Mouse (Mus musculus) MEL (cell line): ENCODE results near the gene Notch2. TPM values are rescaled to one million over a fixed set of nuclear protein-coding genes. Genes with fewer than 3 reads are reported as not detected.

ENCODE experiments used
- DNase-seq: peaks from one replicate; pipeline ENCODE4 v3.0.0; 2011; ENCODE audit warnings: low read depth, low spot score
- H3K27ac ChIP-seq: 2 replicates; pipeline ENCODE4 v1.5.1; 2012; ENCODE audit warnings: low read depth, mild to moderate bottlenecking, control low read depth, low read length, moderate library complexity; ENCODE audit not compliant: control insufficient read depth
- H3K27me3 ChIP-seq, 2 experiments: fragments of 150-350 bp in 1 of 2; sonication (generic) in 1 of 2; 2 replicates each; pipeline ENCODE4 v1.6.1; 2012; ENCODE audit warnings: low read length in 2 of 2, mild to moderate bottlenecking in 2 of 2, improper control_type of control experiment in 1 of 2, moderate library complexity in 1 of 2; ENCODE audit not compliant: insufficient read depth in 2 of 2, control insufficient read depth in 1 of 2
- H3K36me3 ChIP-seq, 2 experiments: 2 replicates each; pipeline ENCODE4 v1.6.1; 2012 to 2014; ENCODE audit warnings: low read length in 2 of 2, improper control_type of control experiment in 1 of 2, inconsistent platforms in 1 of 2, mild to moderate bottlenecking in 1 of 2; ENCODE audit not compliant: insufficient read depth in 2 of 2, control insufficient read depth in 1 of 2
- H3K4me1 ChIP-seq, 2 experiments: fragments of 150-350 bp in 1 of 2; sonication (generic) in 1 of 2; 2 replicates each; pipeline ENCODE4 v1.6.1; 2012; ENCODE audit warnings: low read length in 2 of 2, improper control_type of control experiment in 1 of 2, mild to moderate bottlenecking in 1 of 2; ENCODE audit not compliant: insufficient read depth in 2 of 2, control insufficient read depth in 1 of 2
- H3K4me3 ChIP-seq, 2 experiments: fragments of 150-350 bp in 1 of 2; sonication (generic) in 1 of 2; 2 replicates each; pipeline ENCODE4 v1.5.1; 2012; ENCODE audit warnings: low read depth in 2 of 2, low read length in 2 of 2, mild to moderate bottlenecking in 2 of 2, moderate library complexity in 2 of 2, control low read depth in 1 of 2, improper control_type of control experiment in 1 of 2; ENCODE audit not compliant: control insufficient read depth in 1 of 2, insufficient read depth in 1 of 2
- H3K79me2 ChIP-seq: 2 replicates; pipeline ENCODE4 v1.6.1; 2012; ENCODE audit warnings: mild to moderate bottlenecking, low read length, moderate library complexity; ENCODE audit not compliant: control insufficient read depth, poor library complexity, insufficient read depth
- H3K9ac ChIP-seq: 2 replicates; pipeline ENCODE4 v1.6.1; 2012; ENCODE audit warnings: low read depth, mild to moderate bottlenecking, control low read depth, low read length, moderate library complexity; ENCODE audit not compliant: control insufficient read depth, poor library complexity, severe bottlenecking
- H3K9me3 ChIP-seq: fragments of 150-350 bp; sonication (generic); replicated peaks from 2 replicates; pipeline ENCODE4 v1.6.1; 2012; ENCODE audit warnings: mild to moderate bottlenecking, low read length, improper control_type of control experiment, moderate library complexity; ENCODE audit not compliant: insufficient read depth
- CTCF ChIP-seq, 3 experiments: IDR thresholded peaks in 2 of 3; conservative IDR thresholded peaks in 1 of 3; 2 replicates each; pipeline ENCODE4 v1.5.1; 2011 to 2012; ENCODE audit warnings: low read length in 3 of 3, low read depth in 2 of 3, mild to moderate bottlenecking in 2 of 3, improper control_type of control experiment in 1 of 3, inconsistent platforms in 1 of 3, mixed read lengths in 1 of 3, moderate library complexity in 1 of 3; ENCODE audit not compliant: control insufficient read depth in 1 of 3, insufficient read depth in 1 of 3, poor library complexity in 1 of 3, severe bottlenecking in 1 of 3
- EP300 ChIP-seq, 2 experiments: IDR thresholded peaks; 2 replicates each; pipeline ENCODE4 v1.6.1; 2011; ENCODE audit warnings: improper control_type of control experiment in 2 of 2, low read length in 2 of 2, low read depth in 1 of 2, mild to moderate bottlenecking in 1 of 2
- ETS1 ChIP-seq: IDR thresholded peaks from 2 replicates; pipeline ENCODE4 v1.6.1; 2012; ENCODE audit warnings: low read depth, mild to moderate bottlenecking, inconsistent platforms, low read length, improper control_type of control experiment, moderate library complexity
- GABPA ChIP-seq: IDR thresholded peaks from 2 replicates; pipeline ENCODE4 v1.6.1; 2012; ENCODE audit warnings: low read depth, mild to moderate bottlenecking, inconsistent platforms, low read length, improper control_type of control experiment, moderate library complexity
- KAT2A ChIP-seq: conservative IDR thresholded peaks from 2 replicates; pipeline ENCODE4 v1.6.1; 2012; ENCODE audit warnings: low read depth, low read length, improper control_type of control experiment, inconsistent platforms
- MAX ChIP-seq: IDR thresholded peaks from 2 replicates; pipeline ENCODE4 v1.6.1; 2011; ENCODE audit warnings: low read length, improper control_type of control experiment
- MAZ ChIP-seq: IDR thresholded peaks from 2 replicates; pipeline ENCODE4 v1.6.1; 2012; ENCODE audit warnings: low read depth, mild to moderate bottlenecking, inconsistent platforms, low read length, improper control_type of control experiment
- MEF2A ChIP-seq: IDR thresholded peaks from 2 replicates; pipeline ENCODE4 v1.6.1; 2014; ENCODE audit warnings: low read depth, mild to moderate bottlenecking, inconsistent platforms, low read length, improper control_type of control experiment; ENCODE audit not compliant: poor library complexity, insufficient replicate concordance, severe bottlenecking; ENCODE audit errors: extremely low read depth
- MXI1 ChIP-seq: IDR thresholded peaks from 2 replicates; pipeline ENCODE4 v1.6.1; 2011; ENCODE audit warnings: mild to moderate bottlenecking, low read depth, low read length, improper control_type of control experiment
- MYC ChIP-seq: IDR thresholded peaks from 2 replicates; pipeline ENCODE4 v1.6.1; 2011; ENCODE audit warnings: low read depth, mild to moderate bottlenecking, low read length, improper control_type of control experiment, moderate library complexity
- POLR2A ChIP-seq, 2 experiments: IDR thresholded peaks; 2 replicates each; pipeline ENCODE4 v1.6.1; 2011 to 2012; ENCODE audit warnings: low read length in 2 of 2, mild to moderate bottlenecking in 2 of 2, control low read depth in 1 of 2, improper control_type of control experiment in 1 of 2, low read depth in 1 of 2, moderate library complexity in 1 of 2; ENCODE audit not compliant: control insufficient read depth in 1 of 2, insufficient read depth in 1 of 2, poor library complexity in 1 of 2
- POLR2AphosphoS5 ChIP-seq: IDR thresholded peaks from 2 replicates; pipeline ENCODE4 v1.6.1; 2012; ENCODE audit warnings: low read depth, borderline replicate concordance, mild to moderate bottlenecking, inconsistent platforms, low read length, moderate library complexity, mixed read lengths
- RAD21 ChIP-seq: IDR thresholded peaks from 2 replicates; pipeline ENCODE4 v1.6.1; 2011; ENCODE audit warnings: mild to moderate bottlenecking, low read depth, low read length, improper control_type of control experiment
- RCOR1 ChIP-seq: IDR thresholded peaks from 2 replicates; pipeline ENCODE4 v1.6.1; 2012; ENCODE audit warnings: low read depth, mild to moderate bottlenecking, inconsistent platforms, low read length, improper control_type of control experiment
- SIN3A ChIP-seq: IDR thresholded peaks from 2 replicates; pipeline ENCODE4 v1.6.1; 2012; ENCODE audit warnings: low read length, improper control_type of control experiment, inconsistent platforms
- SMC3 ChIP-seq: IDR thresholded peaks from 2 replicates; pipeline ENCODE4 v1.6.1; 2011; ENCODE audit warnings: low read depth, low read length, improper control_type of control experiment
- USF2 ChIP-seq, 2 experiments: IDR thresholded peaks; 2 replicates each; pipeline ENCODE4 v1.6.1; 2011 to 2012; ENCODE audit warnings: improper control_type of control experiment in 2 of 2, low read length in 2 of 2, borderline replicate concordance in 1 of 2, inconsistent platforms in 1 of 2, low read depth in 1 of 2, mild to moderate bottlenecking in 1 of 2; ENCODE audit not compliant: insufficient read depth in 1 of 2
- ZC3H11A ChIP-seq: IDR thresholded peaks from 2 replicates; pipeline ENCODE4 v1.6.1; 2012; ENCODE audit warnings: low read depth, mild to moderate bottlenecking, inconsistent platforms, low read length, improper control_type of control experiment
- ZKSCAN1 ChIP-seq: IDR thresholded peaks from 2 replicates; pipeline ENCODE4 v1.6.1; 2012; ENCODE audit warnings: low read depth, mild to moderate bottlenecking, inconsistent platforms, low read length, improper control_type of control experiment, moderate library complexity
- ZNF384 ChIP-seq: IDR thresholded peaks from 2 replicates; pipeline ENCODE4 v1.6.1; 2012; ENCODE audit warnings: low read depth, mild to moderate bottlenecking, inconsistent platforms, low read length, improper control_type of control experiment
- polyA plus RNA-seq, 2 experiments: library from polyadenylated mRNA; stranded (reverse) in 1 of 2; unstranded in 1 of 2; fragments of >175 nt in 1 of 2; fragments of >200 nt in 1 of 2; gene quantifications; 2 replicates each; pipeline versions ENCODE4 v1.2.1 to v1.2.4; 2012; ENCODE audit warnings: low replicate concordance in 2 of 2, low read depth in 1 of 2; ENCODE audit not compliant: insufficient read length in 2 of 2, insufficient read depth in 1 of 2, missing spikeins in 1 of 2
- total RNA-seq: library from RNA; depleted of rRNA; stranded (reverse); fragments of 300-350 nt; gene quantifications from 2 replicates; pipeline ENCODE4 v1.2.3, GENCODE M21; 2012

The Notch2 gene
- total and polyA plus RNA-seq, 3 experiments = 16.2 to 36.6 (median 16.6) TPM

DNA sequence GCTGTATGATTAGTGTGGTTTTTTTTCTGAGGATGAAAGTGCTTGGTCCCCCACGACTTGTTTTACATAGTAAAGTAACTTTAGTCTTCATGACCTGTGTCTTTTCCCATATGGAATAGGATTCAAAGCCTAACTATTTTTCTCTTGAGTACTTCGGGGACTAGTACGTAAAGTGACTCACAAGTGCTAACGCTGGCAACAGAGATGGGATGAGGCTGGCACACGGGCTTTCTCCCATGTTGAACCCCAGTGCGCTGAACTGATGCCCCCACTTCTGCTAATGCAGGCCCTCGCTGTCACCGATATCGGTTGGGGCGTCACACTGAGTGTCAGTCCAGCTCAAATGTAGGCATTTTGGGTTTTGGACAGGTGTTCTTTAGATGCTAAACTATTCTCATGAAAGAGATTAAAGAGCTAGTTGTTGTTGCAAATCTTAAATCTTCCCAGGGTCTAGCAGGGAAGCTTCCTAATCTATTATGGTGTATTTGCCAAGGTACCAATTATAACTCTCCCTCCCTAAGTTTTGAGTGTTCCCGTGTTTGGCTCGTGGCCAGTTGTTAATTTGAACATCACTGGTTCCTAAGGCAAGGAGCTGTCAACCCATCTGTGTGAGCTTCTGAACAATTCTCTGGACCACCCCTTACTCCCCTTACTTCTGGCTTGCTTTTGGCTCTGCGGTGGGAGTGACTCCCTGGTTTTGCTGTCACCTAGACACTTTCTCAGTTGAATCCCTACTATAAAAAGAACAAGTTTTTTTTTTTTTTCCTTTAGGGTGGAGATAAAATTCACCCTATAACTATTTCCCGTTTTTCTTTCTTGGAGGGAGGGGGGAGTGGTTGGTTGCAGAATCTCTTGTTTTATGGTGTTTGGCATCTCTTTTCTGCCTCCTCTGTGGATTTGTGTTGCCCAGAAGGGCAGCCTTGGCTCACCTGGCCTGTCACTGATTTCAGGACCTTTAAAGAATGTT lies 2.2 kb downstream of the Notch2 start:
- H3K4me3 ChIP-seq = peak overlapping the region; percentile 9 to 95; a peak in 2 of 4 replicates

DNA sequence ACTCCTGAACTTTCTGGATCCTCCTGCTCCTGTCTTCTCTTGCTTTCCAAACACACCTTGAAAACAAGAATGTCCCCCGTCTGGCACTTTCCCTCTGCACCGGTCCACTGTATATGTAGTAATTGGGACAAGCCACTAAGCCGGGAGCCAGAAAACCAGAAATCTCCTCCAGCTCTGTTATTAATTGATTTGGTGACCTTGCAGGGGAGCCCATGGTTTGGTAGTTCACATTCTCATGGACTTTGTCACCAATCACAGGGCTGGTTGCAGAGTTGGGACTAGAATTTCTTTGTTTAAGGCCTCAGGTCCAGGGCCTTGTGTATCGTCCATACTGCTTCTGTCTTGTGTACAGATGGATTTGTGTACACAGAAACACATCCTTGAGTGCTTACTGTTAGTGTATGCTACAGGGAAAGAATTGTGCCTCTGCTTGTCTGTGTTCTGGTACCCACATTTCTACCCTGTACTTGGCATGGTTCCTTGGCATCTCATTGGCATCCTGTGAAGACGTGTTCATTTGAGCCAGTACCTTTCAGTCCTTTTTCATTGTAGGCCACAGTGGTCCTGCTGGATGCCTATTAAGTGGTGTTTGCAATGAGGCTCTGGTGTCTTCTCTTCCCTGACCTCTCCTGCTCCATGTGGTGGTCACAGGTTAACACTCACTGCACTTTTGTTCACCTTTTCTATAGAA lies 3.7 kb downstream of the Notch2 start:
- Histone ChIP-seq H3K4me3 (no peak overlapping the region), H3K79me2 (peaks cover 68% of the 10 kb centered on the region), H3K27ac (no peak overlapping the region), H3K4me1 (peaks cover 0 to 16% of the 10 kb centered on the region in 2 experiments; a peak in 3 of 4 replicates), H3K9ac (no peak overlapping the region)
- TF ChIP-seq MYC (no peak), KAT2A (no peak), ZKSCAN1 (no peak), EP300 (IDR thresholded peaks at IDR 0.05; ENCODE audit: low read depth in 1 of 2, low read length in 2 of 2) (no peak), ETS1 (no peak), RAD21 (no peak), POLR2AphosphoS5 (no peak), POLR2A (IDR thresholded peaks at IDR 0.05; ENCODE audit: control insufficient read depth in 1 of 2, insufficient read depth in 1 of 2, low read depth in 1 of 2, low read length in 2 of 2, poor library complexity in 1 of 2) (no peak), USF2 (IDR thresholded peaks at IDR 0.05; ENCODE audit: borderline replicate concordance in 1 of 2, insufficient read depth in 1 of 2, low read depth in 1 of 2, low read length in 2 of 2) (no peak), CTCF (IDR thresholded peaks at IDR 0.05 in 2 of 3, conservative IDR thresholded peaks at IDR 0.05 in 1 of 3; ENCODE audit: control insufficient read depth in 1 of 3, insufficient read depth in 1 of 3, low read depth in 2 of 3, low read length in 3 of 3, poor library complexity in 1 of 3, severe bottlenecking in 1 of 3) (no peak), ZC3H11A (no peak), MXI1 (no peak), MAX (no peak), SMC3 (no peak), RCOR1 (no peak)
- TF ChIP-seq, all 39 proteins: peak for 0
- no peaks in the 10 kb centered on the region for H3K9me3 ChIP-seq
- DNase-seq = no peak
- peaks cover 0 to 25% of the 10 kb centered on the region in 2 experiments; a peak in 2 of 4 replicates for H3K36me3 ChIP-seq
- no peaks in the 10 kb centered on the region for H3K27me3 ChIP-seq

More for the DNA sequence above, 2.2 kb downstream of the Notch2 start:
- H3K9me3 ChIP-seq = no peaks in the 10 kb centered on the region
- H3K27me3 ChIP-seq = no peaks in the 10 kb centered on the region
- TF ChIP-seq MAZ = 0 out of 2 replicates have a peak, but pooled peaks have one; percentile 28
- TF ChIP-seq MEF2A = peak; percentile 47; the same call in 1 of the 2 replicates
- TF ChIP-seq EP300 (IDR thresholded peaks at IDR 0.05; ENCODE audit: low read depth in 1 of 2, low read length in 2 of 2) = peak; percentile 40 to 41; a peak in 2 of 4 replicates
- TF ChIP-seq SMC3 = no peak
- TF ChIP-seq GABPA = no peak
- TF ChIP-seq ETS1 = peak; percentile 42; the same call in 1 of the 2 replicates
- TF ChIP-seq SIN3A = 0 out of 2 replicates have a peak, but pooled peaks have one; percentile 32
- peak; percentile 96 for TF ChIP-seq ZNF384
- TF ChIP-seq, all 39 proteins: peak for 6
- Histone ChIP-seq H3K4me1 (peaks cover 0 to 16% of the 10 kb centered on the region in 2 experiments; a peak in 3 of 4 replicates), H3K79me2 (peaks cover 61% of the 10 kb centered on the region), H3K27ac (no peak overlapping the region; the same call in 1 of the 2 replicates), H3K36me3 (peaks cover 0 to 25% of the 10 kb centered on the region in 2 experiments; a peak in 2 of 4 replicates), H3K9ac (peak overlapping the region; percentile 12; the same call in 1 of the 2 replicates)
- DNase-seq = no peak
